Comparison of ENCODE assay signal across 8 mouse cellular contexts in genomic region chr12:118299956-118300355, GRCm38 (mm10). TPM values are rescaled to one million over a fixed set of nuclear protein-coding genes. Genes with fewer than 3 reads are reported as not detected.
A peak's percentile ranks its signal among the peaks of the same experiment; 100 is the strongest.
DNase-seq lines count a peak whose midpoint lies in the region; ATAC-seq and TF ChIP-seq lines count a peak whose summit lies in the region.

No protein-coding gene starts in this region.

- H3ac ChIP-seq in myocyte (ENCODE audit: control insufficient read depth, insufficient read length) = no peak overlapping the region

- 31% methylated on average over 6 of the region's 6 CpGs for WGBS in forebrain, embryonic 12.5 days
- WGBS in hindbrain, embryonic 13.5 days = 31% methylated on average over 6 of the region's 6 CpGs

- no peak for ATAC-seq in forebrain, embryonic 12.5 days (ENCODE audit: low FRiP score)
- ATAC-seq in hindbrain, embryonic 13.5 days (ENCODE audit: low FRiP score) = no peak
- ATAC-seq in megakaryocyte-erythroid progenitor cell, adult 5-6 weeks (replicated peaks; ENCODE audit: low FRiP score, low TSS enrichment, poor library complexity, severe bottlenecking) = no peak

- H3K9me3 ChIP-seq in forebrain, embryonic 12.5 days = no peaks in the 10 kb centered on the region
- no peaks in the 10 kb centered on the region for H3K9me3 ChIP-seq in hindbrain, embryonic 13.5 days

- H3K36me3 ChIP-seq in forebrain, embryonic 12.5 days (replicated peaks) = peaks cover 8% of the 10 kb centered on the region
- no peaks in the 10 kb centered on the region for H3K36me3 ChIP-seq in hindbrain, embryonic 13.5 days
- no peaks in the 10 kb centered on the region for H3K36me3 ChIP-seq in myocyte (ENCODE audit: control insufficient read depth, insufficient read depth)

- H3K4me2 ChIP-seq in forebrain, embryonic 12.5 days = peak overlapping the region; percentile 65
- H3K4me2 ChIP-seq in hindbrain, embryonic 13.5 days = peak overlapping the region; percentile 57
- H3K4me2 ChIP-seq in myocyte (ENCODE audit: low read depth) = peak overlapping the region; percentile 86

- peaks cover 34% of the 10 kb centered on the region for H3K4me1 ChIP-seq in forebrain, embryonic 12.5 days
- H3K4me1 ChIP-seq in hindbrain, embryonic 13.5 days (replicated peaks) = peaks cover 42% of the 10 kb centered on the region

- H3K27me3 ChIP-seq in forebrain, embryonic 12.5 days = no peaks in the 10 kb centered on the region
- no peaks in the 10 kb centered on the region for H3K27me3 ChIP-seq in hindbrain, embryonic 13.5 days
- no peaks in the 10 kb centered on the region for H3K27me3 ChIP-seq in myocyte (ENCODE audit: control insufficient read depth, insufficient read depth, insufficient read length)

- no peak overlapping the region for H3K9ac ChIP-seq in forebrain, embryonic 12.5 days
- 0 out of 2 replicates have a peak overlapping the region, but pooled peaks have one; percentile 35 for H3K9ac ChIP-seq in hindbrain, embryonic 13.5 days

- no peaks in the 10 kb centered on the region for H3K79me2 ChIP-seq in myocyte (ENCODE audit: control insufficient read depth, insufficient read depth)

- DNase-seq in left cerebral cortex, postnatal 25 days (ENCODE audit: low spot score in 2 of 2) = peak; percentile 7 to 29
- no peak for DNase-seq in left cerebral cortex, adult 18-20 months (ENCODE audit: low spot score in 2 of 2)
- peak; percentile 71 for DNase-seq in brain, adult 2 months (ENCODE audit: low read depth, low spot score)
- DNase-seq in liver = peak; percentile 67

- TF ChIP-seq POLR2A in myocyte (IDR thresholded peaks at IDR 0.05; ENCODE audit: insufficient read length, low read depth) = no peak

- intact Hi-C loops in left cerebral cortex, postnatal 25 days (cut with DNase I) = loop anchor here (5.0 to 10.0 kb wide), 4 partner anchors 72 to 547 kb away; partner anchors contain the start of gene Sp8

- H3K27ac ChIP-seq in forebrain, embryonic 12.5 days = no peak overlapping the region
- peak overlapping the region; percentile 44; the same call in 1 of the 2 replicates for H3K27ac ChIP-seq in hindbrain, embryonic 13.5 days

- peak overlapping the region; percentile 74 for H3K4me3 ChIP-seq in forebrain, embryonic 12.5 days (replicated peaks)
- H3K4me3 ChIP-seq in hindbrain, embryonic 13.5 days = peak overlapping the region; percentile 73
- peak overlapping the region; percentile 72 for H3K4me3 ChIP-seq in myocyte

TF ChIP-seq in myocyte, 11 proteins besides CTCF, POLR2A, EP300 and RAD21:
- TF ChIP-seq TCF3 (IDR thresholded peaks at IDR 0.05; ENCODE audit: insufficient read length, low read depth) = no peak
- no peak for TF ChIP-seq MYOD1 (IDR thresholded peaks at IDR 0.05; ENCODE audit: control insufficient read depth in 1 of 3, insufficient read length in 2 of 3, low read depth in 2 of 3)
- TF ChIP-seq REST (IDR thresholded peaks at IDR 0.05; ENCODE audit: insufficient read depth, insufficient read length) = no peak
- no peak for TF ChIP-seq MYOG (IDR thresholded peaks at IDR 0.05; ENCODE audit: control insufficient read depth in 1 of 3, insufficient read depth in 1 of 3, insufficient read length in 2 of 3, low read depth in 2 of 3)
- TF ChIP-seq USF1 (IDR thresholded peaks at IDR 0.05; ENCODE audit: low read depth) = no peak
- TF ChIP-seq CEBPB (IDR thresholded peaks at IDR 0.05; ENCODE audit: insufficient read depth, poor library complexity, severe bottlenecking) = no peak
- no peak for TF ChIP-seq TCF12 (IDR thresholded peaks at IDR 0.05; ENCODE audit: insufficient read depth, poor library complexity, severe bottlenecking)
- no peak for TF ChIP-seq POLR2AphosphoS2 (IDR thresholded peaks at IDR 0.05; ENCODE audit: insufficient read length, low read depth)
- no peak for TF ChIP-seq MAX (IDR thresholded peaks at IDR 0.05; ENCODE audit: low read depth)
- TF ChIP-seq E2F4 (IDR thresholded peaks at IDR 0.05; ENCODE audit: insufficient read depth) = no peak
- TF ChIP-seq SRF (IDR thresholded peaks at IDR 0.05; ENCODE audit: control insufficient read depth, insufficient read length, low read depth) = no peak
TF ChIP-seq in myocyte: peak in this region for 0.

RNA-seq across cellular contexts. Expression of gene Sp4, which starts 1.3 kb away (rescaled TPM):
- 10 to 100 TPM; 29.6 to 31.2 TPM for total RNA-seq in left cerebral cortex, postnatal 25 days (2021)
- 10 to 100 TPM; 31.3 to 32.4 TPM for total RNA-seq in left cerebral cortex, adult 18-20 months (2021)
- 24.3 and 27.1 TPM in 2 replicates for polyA plus RNA-seq in forebrain, embryonic 12.5 days (2016; fragmentation: Nextera tagmentation; extraction: Ambion mirVana)
- polyA plus RNA-seq in hindbrain, embryonic 13.5 days (2015; fragmentation: Nextera tagmentation; extraction: Ambion mirVana) = 20.9 and 22.1 TPM in 2 replicates
- polyA plus RNA-seq in myocyte (2012; fragmentation: generic; extraction: Trizol) = 1.2 TPM
- total RNA-seq in megakaryocyte-erythroid progenitor cell, adult 5-6 weeks (2014; fragmentation: Nextera tagmentation) = 24.5 and 31.1 TPM in 2 replicates
- total RNA-seq in megakaryocyte-erythroid progenitor cell, adult 5-6 weeks (2017) = 33.3 and 38.4 TPM in 2 replicates

Comparison
In these comparisons a context has a peak if more than half of its experiments do, and no peak if none do; other contexts are left out.
1. DNase-seq: peak in left cerebral cortex, postnatal 25 days (2 of 2), brain, adult 2 months (single experiment) and liver (single experiment); none in left cerebral cortex, adult 18-20 months (0 of 2).
2. Peak in every context shown above with its lines, with median percentiles within 50 percentile points of each other: H3K4me2 ChIP-seq and H3K4me3 ChIP-seq.